Mouse (Mus musculus): Measurements from ENCODE around the gene Pknox2. TPM values are rescaled to one million over a fixed set of nuclear protein-coding genes. Genes with fewer than 3 reads are reported as not detected.
A peak's percentile ranks its signal among the peaks of the same experiment; 100 is the strongest.

The Pknox2 gene
- total RNA-seq, 2 experiments from 2014 or later, result 7.6 to 7.7 TPM

DNA sequence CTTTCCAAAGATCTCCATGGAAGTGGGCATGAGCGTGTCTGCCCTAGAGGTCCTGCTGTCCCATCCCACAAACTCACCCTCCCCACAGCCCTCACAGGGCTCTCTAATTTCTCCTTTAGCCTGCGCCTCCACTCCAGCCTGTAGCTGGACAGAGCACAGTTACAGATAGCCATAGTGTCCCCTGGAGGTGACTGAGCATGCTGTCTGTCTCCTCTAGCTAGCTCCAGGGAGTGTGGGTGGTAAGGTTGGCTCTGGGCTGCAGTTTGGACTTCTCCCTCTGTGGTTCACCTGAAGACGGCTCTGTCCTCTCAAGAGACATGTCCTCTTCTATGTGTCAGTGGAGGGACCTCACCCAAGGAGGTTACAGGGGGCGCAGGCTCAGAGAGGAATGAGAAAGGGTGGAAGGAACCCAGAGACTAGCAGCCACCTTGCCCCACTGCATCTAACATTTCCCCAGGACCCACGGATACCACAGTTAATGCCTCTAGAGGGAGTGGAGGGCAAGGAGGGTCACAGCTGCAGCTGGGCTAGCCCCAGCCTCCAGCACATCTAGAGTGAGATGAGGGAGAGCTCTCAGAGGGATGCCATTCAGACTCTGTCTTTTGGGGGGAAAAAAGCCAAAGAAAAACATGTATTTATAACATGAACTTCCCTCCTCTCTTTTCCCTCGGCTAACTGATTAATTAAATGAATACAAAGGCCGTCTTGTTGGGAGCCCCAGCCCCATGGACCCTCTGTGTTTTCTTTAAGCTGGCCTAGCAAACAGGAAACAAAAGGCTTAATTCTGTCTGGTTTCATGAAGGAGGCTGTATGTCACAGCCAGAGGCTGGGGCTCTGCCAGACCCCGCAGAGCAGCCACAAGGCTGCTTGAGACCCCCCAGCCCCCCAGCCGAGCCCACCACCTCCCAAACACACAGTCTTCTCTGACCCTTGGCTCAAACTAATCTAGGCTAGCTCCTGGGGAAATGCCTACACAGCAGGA, 32.6 kb downstream of the Pknox2 start:
- no peak for DNase-seq
- intact Hi-C loops (cut with DNase I), result loop anchor here (10.0 kb wide), 1 partner anchor 140 kb away; no protein-coding TSS in a partner anchor

DNA sequence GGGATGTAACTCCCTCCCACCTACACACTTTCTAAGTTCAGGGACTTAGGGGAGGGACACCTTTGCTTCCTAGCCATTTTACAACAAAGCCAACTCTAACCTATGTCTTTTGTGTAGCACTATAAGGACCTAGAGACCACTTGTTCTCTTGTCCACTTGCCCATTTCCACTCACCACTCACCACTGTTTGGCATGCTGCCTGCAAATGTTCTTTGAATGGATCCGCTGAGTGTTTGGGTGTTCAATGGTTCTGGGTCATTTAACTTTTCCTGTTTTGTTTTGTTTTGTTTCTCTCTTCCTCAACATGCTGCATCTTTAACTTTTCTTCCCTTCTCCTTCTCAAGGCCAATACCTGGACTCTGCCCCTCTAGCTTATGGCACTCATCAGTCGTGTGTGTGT, 39.7 kb downstream of the Pknox2 start:
- no peak for DNase-seq
- intact Hi-C loops (cut with DNase I), result no loop called here

DNA sequence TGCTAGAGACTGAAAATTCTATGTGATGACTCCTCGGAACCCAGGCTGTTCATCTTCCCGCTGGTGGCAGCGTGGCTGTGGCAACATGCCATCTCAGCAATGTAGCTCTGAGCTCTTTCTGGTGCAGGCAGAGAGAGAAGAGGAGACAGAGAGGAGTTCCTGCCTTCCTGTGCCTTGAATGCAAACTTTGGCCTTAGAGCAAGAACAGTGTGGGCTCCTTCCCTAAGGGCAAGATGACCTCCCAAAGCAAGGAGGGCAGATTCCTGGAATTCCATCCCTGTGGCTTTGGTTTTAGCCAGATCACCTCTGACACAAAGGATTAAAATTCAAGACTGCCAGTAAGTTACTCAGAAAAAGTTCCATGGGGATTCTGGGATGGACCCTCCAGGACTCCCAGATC, 40.4 kb downstream of the Pknox2 start:
- DNase-seq, result no peak
- intact Hi-C loops (cut with DNase I), result no loop called here

DNA sequence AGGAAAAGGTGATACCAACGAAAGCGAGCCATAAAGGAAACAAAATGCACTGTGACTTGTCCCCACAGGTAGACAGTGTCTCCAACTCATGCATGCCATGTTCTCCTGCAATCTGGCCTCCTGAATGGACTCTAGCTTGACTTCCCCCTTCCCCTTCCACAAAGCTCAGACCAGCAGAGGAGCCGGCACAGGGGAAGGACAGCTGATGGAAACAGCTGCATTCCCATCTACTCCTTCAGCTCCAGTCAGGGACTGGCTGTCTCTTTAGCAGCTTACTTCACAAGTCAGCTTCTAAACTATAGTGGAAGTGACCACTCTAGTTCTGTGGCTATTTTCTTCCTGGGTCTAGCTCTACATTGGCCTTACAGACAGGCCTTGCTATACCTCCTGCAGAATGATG, 43.0 kb downstream of the Pknox2 start:
- no peak for DNase-seq
- intact Hi-C loops (cut with DNase I), result loop anchor here (5.0 kb wide), 1 partner anchor 52 kb away; no protein-coding TSS in a partner anchor

DNA sequence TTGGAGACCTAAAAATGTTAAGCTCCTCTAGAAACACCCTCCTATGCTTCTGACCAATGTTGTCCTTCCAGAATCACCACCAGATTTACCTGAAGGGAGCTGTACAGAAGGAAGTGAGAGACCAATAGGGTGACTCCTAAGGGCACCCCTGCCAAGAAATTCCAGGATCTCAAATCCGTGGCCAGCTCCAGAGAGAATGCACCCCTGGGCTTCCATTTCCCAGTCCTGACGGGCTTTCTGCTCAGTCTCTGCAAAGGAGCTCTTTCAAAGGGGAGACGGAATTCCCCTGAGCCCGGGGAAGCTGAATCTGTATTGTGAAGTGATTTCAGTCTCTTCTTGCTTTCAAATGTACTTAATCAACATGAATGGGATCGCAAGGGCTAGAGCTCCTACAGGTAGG, 43.4 kb downstream of the Pknox2 start:
- intact Hi-C loops (cut with DNase I), result loop anchor here (5.0 kb wide), 1 partner anchor 51 kb away; no protein-coding TSS in a partner anchor
- DNase-seq, result no peak

DNA sequence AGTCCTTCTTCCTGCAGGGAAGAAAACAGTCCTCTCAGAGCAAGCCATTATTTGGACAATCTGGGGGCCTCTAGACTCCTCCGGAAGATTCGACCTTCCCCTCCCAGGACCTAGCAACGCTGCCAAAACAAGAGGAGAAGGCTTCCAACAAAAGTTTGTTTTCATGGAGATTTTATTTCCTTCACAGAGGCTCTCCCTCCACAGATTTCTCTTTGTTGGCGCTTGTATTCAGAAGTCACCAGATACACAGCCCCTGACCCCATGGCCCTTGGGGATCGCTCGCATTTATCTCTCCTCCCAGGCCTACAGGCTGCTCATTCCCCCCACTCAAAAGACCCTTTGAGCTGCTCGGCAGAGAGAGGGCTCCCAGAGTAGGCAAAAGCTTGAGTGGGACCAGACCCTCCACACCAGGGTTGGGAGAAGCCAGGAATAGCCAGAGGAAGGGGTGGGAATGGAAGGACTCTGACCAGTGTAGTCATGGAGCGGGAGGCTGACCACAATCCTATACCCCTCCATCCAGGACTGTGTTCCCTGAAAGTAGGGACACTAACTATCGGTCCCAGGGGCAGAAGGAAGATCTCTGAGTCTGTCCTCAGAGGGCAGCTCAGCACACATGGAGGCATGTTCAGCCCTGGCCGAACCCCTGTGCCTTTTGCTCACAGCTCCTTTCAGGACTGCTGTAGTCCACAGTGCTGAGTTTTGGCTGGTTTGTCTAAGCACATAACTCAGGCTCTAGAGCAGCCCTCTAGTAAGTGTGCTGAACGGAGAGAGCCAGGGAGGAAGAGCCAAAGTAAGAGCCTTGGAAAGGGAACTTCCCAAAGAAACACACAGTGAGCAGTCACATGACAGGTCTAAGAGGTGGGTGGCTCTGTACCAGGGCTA, 45.9 kb downstream of the Pknox2 start:
- intact Hi-C loops (cut with DNase I), result loop anchor here (5.0 kb wide), 1 partner anchor 49 kb away; no protein-coding TSS in a partner anchor
- DNase-seq, result peak; percentile 27 to 28

DNA sequence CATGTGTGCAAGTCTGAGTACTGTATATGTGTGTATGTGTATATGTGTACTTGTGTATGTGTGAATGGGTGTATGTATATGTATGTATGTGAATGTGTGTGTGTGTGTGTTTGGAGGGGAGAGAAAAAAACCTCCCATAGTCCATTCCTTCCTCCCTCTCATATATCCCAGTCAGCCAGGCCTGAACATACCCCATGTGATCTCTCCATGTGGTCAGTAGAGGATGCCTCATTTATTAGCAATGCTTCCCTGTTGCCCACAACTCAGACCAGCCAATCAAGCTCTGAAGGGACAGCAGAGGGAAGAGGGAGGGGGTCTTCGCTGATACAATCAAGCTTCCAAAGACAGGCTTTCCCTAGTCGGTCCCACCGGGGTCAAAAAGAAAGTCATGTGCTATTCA, 47.6 kb downstream of the Pknox2 start:
- intact Hi-C loops (cut with DNase I), result no loop called here
- DNase-seq, result no peak

DNA sequence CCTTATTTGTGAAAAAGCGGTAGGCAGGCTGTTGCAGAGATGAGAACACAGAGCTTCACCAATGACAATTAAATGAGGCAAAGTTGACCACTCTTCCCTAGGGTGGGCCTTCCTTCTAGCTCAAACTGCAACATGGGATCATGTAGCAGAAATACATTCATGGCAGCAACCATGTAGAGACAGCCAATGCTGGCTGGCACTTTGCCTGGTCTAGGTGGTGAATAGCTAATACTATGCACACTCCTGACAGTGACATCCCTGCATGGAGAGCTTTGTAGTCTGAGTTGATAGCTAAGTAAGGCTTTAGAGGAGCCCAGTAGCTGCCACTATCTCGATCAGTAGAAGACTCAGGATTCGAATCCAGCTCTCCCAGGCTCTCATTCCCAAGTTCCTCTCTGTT, 48.6 kb downstream of the Pknox2 start:
- intact Hi-C loops (cut with DNase I), result no loop called here
- DNase-seq, result no peak

DNA sequence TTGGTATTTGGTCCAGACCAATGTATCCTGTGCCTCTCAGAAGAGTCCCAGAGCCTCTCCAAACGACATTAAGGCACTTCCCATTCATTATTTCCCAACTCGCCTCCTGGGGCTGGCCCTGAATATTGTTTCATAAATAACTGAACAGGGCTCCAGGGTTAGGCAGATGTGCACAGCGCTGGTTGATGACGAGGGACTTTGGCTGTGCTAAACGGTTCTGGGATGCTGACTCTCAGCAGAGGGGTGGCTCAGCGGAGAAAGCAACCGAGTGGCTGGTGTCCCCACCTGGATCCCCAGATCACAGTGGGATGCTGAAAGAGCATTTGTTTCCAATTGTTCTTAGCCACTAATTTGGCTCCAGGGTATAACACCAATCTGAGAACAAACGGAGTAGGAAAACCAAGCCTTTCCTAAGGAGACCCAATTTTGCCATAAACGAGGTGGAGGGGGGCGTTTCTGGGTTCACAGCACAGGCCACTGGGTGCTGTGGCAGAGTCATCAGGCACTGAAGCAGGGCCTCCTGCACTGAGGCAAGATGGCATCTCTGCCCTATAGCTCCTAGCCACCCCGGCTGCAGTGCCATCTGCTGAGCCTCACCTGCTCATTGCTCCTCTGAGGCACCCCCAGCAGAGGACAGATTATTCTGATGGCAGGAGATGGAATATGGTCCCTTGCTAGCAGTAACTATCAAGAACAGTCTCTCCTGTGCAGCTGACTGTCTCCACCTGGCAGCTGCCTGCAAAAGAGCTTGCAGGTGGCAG, 52.8 kb downstream of the Pknox2 start:
- intact Hi-C loops (cut with DNase I), result no loop called here
- DNase-seq, result no peak

DNA sequence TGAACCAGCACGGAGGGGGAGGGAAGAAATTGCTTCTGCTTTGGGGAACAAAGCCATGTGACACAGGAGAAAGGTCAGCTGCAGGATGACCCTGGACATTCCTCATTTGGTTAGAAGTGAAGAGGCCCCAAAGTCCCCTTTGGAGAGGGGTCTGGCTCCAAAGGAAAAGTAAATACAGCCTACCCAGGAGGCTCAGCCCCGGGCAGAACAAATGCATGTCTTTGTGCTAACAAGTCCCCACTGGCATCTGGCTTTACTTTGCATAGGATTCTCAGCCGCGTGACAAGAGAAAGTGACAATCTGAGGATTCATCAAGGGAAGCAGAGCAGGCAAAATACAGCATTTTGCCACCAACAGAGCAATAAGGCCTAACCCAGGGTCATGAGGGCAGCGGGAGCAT, 54.1 kb downstream of the Pknox2 start:
- intact Hi-C loops (cut with DNase I), result no loop called here
- no peak for DNase-seq

DNA sequence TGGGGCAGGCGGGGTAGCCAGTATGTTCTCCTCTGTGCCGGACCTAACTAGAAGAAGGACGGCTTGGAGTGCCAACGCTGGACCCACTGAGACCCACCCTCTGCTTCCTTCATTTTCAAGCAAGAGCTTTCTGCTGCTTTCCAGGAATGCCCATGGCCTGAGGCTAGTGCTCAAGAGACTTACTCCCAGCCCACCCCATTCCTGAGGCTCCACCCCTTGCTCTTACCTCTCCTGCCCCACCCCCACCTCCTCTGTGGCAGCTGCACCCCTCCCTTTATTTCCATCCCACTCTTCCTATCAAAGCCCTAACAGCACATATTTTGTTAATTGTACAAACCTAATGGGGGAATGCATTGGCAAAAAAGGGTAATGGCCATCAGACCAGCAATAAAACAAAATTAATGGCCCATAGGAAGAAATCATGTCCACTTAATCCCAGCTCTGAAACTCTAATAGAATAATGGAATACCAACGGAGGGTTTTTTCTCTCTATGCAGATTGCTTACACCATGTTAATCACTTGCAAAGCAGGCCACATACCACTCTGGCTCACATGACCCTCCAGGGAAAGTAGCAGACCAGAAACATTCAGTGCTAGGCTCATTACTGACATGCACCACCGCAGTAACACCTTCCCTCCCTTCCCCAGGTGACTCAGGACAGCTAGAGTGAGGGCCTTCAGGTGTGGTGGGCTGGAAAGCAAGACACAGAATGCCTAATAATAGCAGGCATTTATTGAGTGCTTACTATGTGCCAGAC, 57.1 kb downstream of the Pknox2 start:
- no peak for DNase-seq
- intact Hi-C loops (cut with DNase I), result no loop called here

DNA sequence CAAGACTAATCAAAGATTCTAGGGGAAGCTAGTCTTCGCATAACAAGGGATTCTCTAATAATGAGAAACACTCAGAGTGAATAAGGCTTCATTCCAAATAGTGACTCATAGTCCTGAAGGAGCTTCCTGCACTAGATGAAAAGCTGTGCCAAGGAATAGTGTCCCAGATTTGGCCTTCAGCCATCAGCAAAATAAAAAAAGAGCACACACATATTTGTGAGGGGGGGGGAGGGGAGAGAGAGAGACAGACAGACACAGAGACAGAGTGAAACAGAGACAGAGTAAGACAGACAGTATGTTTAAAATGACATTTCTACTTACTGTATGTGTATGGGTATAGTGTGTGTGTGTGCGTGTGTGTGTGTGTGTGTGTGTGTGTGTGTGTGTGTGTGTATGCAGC, 61.8 kb downstream of the Pknox2 start:
- intact Hi-C loops (cut with DNase I), result no loop called here
- peak in 1 of 2 experiments; percentile 32 for DNase-seq

DNA sequence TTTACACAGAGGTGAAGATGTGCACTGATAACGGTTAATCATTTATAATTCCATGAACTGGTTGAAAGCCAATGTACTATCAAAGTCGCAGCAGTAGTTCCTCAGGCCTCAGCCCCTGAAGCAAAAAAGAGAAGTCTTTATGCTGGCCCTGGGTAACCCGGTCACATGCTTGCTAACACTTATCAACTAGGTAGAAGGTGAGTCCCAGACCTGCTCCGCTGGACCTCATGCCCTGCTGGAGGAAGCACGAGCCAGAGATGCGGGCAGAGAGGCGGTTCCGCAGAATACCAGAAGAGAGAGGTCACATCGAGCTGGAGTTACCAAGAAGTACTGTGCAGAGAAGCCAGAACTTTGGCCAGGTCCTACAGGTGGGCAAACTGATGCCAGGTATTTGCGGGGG, 65.0 kb downstream of the Pknox2 start:
- intact Hi-C loops (cut with DNase I), result no loop called here

DNA sequence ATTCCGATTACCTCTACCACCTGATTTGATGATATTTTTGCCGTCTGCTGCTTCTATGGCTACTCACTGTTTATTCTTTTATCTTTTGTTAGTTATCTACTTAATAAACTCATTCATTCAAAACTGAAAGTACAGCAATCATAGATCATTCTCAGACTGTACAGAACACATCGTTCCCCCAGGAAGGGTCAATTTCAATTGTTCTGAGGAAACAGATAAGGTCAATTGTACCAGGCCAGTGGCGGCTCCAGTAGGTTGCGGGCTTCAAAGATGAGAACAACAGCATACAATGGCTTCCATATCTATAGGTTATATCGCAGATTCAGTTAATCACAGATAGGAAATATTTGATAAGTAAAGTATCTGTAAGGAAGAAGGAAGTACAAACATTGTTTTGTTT, 66.9 kb downstream of the Pknox2 start:
- DNase-seq, result no peak
- intact Hi-C loops (cut with DNase I), result no loop called here

More for the DNA sequence above, 65.0 kb downstream of the Pknox2 start:
- no peak for DNase-seq

DNA sequence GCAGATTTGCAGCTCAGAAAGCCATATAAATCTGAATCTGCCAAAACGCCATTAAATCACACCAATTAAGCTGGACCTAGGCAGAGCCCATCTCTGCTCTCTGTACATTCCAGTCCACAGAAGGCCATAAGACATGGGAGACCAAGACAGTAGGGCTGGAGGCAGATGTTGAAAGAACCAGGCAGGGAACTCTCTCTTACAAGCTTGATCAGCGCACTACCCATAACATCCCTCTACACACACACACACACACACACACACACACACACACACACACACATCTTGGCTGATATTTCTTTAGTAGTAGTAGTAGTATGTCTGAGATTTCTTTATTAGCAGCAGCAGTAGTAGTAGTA, 70.2 kb downstream of the Pknox2 start:
- DNase-seq, result no peak
- intact Hi-C loops (cut with DNase I), result no loop called here

DNA sequence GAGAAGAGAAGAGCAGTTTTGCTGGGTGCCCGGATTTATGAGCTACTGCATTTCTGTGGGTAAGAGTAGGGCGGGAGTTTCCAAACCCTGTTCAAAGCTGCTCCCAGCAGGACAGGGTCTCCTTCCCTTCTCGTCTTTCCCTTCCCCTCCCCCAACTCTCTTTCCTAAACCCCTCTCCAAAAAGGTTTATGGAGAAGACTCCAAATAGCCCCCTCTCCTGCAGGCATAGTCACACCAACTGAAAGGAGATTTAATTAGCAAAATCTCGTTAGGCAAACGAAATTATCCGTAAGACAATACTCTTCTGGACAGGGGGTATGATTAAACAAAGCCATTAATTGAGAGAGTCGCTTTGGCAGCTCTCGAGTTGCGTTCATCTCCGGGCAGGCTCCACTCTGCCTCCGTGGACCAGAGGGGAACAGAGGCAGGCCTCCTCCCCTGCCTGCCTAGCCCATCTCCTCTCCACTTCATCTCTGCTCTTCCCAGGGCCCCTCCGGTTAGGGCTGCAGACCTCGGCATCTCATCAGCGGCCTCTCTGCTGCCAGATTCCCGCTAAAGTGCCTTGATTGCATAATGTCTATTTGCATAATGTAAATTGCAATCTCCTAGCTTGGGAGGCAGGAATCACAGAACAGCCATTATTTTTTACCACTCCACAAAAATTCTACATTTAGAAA, 70.7 kb downstream of the Pknox2 start:
- no peak for DNase-seq
- intact Hi-C loops (cut with DNase I), result no loop called here

DNA sequence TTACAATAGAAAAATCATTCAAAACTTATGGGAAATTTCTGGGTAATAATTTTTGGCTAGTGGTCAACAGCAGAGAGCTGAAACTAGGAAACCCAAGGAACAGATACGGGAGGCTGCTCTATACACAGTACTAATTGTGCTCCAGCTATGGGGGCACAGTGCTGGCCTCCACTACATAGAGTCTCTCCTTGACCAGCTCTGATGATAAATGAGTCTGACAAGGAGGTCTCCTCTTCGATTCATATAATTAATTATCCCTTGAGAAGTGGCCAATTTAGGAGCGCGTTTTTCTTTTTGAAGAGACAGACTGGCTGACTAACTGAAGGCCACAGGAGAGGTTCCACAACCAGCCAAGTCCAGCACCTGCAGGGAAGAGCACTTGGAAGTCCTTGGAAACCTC, 71.3 kb downstream of the Pknox2 start:
- intact Hi-C loops (cut with DNase I), result no loop called here
- no peak for DNase-seq

DNA sequence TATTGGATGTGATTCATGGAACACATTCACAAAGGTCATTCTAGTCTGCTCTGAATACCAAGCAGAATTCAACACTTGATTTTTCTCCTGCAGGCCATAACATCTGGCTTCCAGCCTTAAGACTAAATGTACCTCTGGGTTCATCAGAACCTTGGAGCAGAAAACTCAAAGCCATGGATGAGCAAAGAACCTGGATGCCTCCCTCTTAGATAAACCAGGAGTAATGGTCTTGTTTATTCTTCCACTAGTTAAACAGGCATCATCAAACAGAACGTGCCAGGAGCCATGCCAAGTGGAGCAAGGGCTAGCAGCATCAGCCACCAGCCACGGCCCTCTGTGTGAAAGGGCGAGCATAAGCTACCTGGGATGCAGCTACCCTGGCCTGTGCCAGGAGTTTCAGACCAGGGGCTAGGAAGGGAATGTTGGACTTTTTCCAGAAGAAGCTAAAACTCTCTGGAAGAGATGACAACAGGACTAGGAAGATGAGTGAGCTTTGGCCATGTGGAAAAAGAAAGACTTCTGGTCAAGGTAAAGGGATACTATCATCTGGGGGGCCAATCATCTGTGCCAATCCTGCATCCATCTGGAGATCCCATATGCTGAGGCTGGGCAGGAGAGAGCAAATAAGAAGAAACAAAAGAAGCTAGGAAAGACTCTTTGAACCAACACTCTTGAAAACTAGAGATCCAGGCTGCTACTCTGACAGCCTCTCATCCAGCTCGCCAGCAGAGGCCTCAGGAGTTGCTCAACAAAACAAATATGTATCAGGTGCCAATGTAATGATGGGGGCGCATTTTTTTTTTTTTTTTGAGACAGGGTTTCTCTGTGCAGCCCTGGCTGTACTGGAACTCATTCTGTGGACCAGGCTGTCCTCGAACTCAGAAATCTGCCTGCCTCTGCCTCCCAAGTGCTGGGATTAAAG, 77.6 kb downstream of the Pknox2 start:
- intact Hi-C loops (cut with DNase I), result no loop called here
- DNase-seq, result no peak
